Mouse (Mus musculus) megakaryocyte, embryonic 14.5 days (primary cell): ENCODE data around the gene Pparg.

ENCODE experiments used
- FLI1 ChIP-seq: IDR thresholded peaks from 2 replicates; pipeline ENCODE4 v1.6.1; 2012; ENCODE audit warnings: low read length, inconsistent platforms, mixed read lengths
- GATA1 ChIP-seq: IDR thresholded peaks from 3 replicates; pipeline ENCODE4 v1.6.1; 2012; ENCODE audit warnings: mixed read lengths, low read length, inconsistent platforms, borderline replicate concordance

DNA sequence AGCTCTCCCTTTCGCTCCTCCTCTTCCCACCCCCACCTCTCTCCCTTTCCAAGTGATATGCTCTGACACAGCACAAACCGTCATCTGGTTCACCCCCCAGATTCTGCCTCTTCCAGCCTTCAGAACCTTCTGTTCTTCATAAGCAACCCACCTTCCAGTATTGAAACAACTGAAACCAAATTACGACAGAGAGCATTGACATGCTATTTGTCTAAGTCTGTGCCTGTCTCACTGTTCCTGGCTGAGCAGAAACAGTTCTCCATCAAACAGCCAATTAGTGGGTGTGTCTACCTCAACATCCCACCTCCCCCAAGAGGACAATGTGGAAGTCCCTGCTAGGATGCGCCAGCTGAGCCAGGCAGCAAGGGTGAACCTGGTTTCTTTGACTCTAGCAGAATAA, 157.2 kb downstream of the Pparg start:
- TF ChIP-seq GATA1: no peak
- TF ChIP-seq FLI1: no peak
